In genomic region chr13:104109816-104110521, GRCm38 (mm10) we compare ENCODE assay signal across 8 mouse cellular contexts. TPM values are rescaled to one million over a fixed set of nuclear protein-coding genes. Genes with fewer than 3 reads are reported as not detected.
DNase-seq lines count a peak whose midpoint lies in the region; ATAC-seq and TF ChIP-seq lines count a peak whose summit lies in the region.

No protein-coding gene starts in this region.

- H3K27ac ChIP-seq in heart, embryonic 11.5 days (ENCODE audit: low read depth, low read length): no peak overlapping the region
- no peak overlapping the region for H3K27ac ChIP-seq in liver, embryonic 12.5 days
- peak overlapping the region; percentile 80 for H3K27ac ChIP-seq in neural tube, embryonic 14.5 days (ENCODE audit: low read depth, low read length)

- DNase-seq in WW6 (ENCODE audit: low read depth, low spot score): peak; percentile 40
- peak; percentile 57 for DNase-seq in embryo, embryonic 10.5 days (ENCODE audit: low spot score)
- DNase-seq in kidney, postnatal 10 days: peak; percentile 61

- H3K27me3 ChIP-seq in C2C12 (ENCODE audit: control insufficient read depth, insufficient read depth, insufficient read length): no peaks in the 10 kb centered on the region
- H3K27me3 ChIP-seq in heart, embryonic 11.5 days (ENCODE audit: control insufficient read depth, insufficient read depth, low read length): no peaks in the 10 kb centered on the region
- H3K27me3 ChIP-seq in liver, embryonic 12.5 days (replicated peaks): peaks cover 26% of the 10 kb centered on the region
- H3K27me3 ChIP-seq in neural tube, embryonic 14.5 days (ENCODE audit: control insufficient read depth, insufficient read depth, low read length): no peaks in the 10 kb centered on the region

- peaks cover 16% of the 10 kb centered on the region for H3K79me3 ChIP-seq in C2C12 (ENCODE audit: low read depth)

- H3K4me2 ChIP-seq in heart, embryonic 11.5 days: peak overlapping the region; percentile 98
- H3K4me2 ChIP-seq in liver, embryonic 12.5 days: peak overlapping the region; percentile 99
- H3K4me2 ChIP-seq in neural tube, embryonic 14.5 days (ENCODE audit: low read depth, low read length): peak overlapping the region; percentile 66

- H3K9me3 ChIP-seq in heart, embryonic 11.5 days (replicated peaks; ENCODE audit: control insufficient read depth, low read length): no peaks in the 10 kb centered on the region
- H3K9me3 ChIP-seq in liver, embryonic 12.5 days (replicated peaks): no peaks in the 10 kb centered on the region
- no peaks in the 10 kb centered on the region for H3K9me3 ChIP-seq in neural tube, embryonic 14.5 days (ENCODE audit: control insufficient read depth, low read length)

- TF ChIP-seq CTCF in C2C12 (IDR thresholded peaks at IDR 0.05; ENCODE audit: control insufficient read depth, insufficient read depth, insufficient read length): no peak

- H3ac ChIP-seq in C2C12 (ENCODE audit: control insufficient read depth, insufficient read length, low read depth): peak overlapping the region; percentile 57

- no peaks in the 10 kb centered on the region; the same call in 1 of the 2 replicates for H3K4me1 ChIP-seq in heart, embryonic 11.5 days (ENCODE audit: control insufficient read depth, insufficient read depth, low read length)
- peaks cover 18% of the 10 kb centered on the region for H3K4me1 ChIP-seq in liver, embryonic 12.5 days
- H3K4me1 ChIP-seq in neural tube, embryonic 14.5 days (ENCODE audit: control insufficient read depth, insufficient read depth, low read length): peaks cover 13% of the 10 kb centered on the region

- H3K36me3 ChIP-seq in C2C12 (ENCODE audit: control insufficient read depth, insufficient read depth): peaks cover 11% of the 10 kb centered on the region
- H3K36me3 ChIP-seq in heart, embryonic 11.5 days (ENCODE audit: control insufficient read depth, insufficient read depth, low read length): no peaks in the 10 kb centered on the region
- H3K36me3 ChIP-seq in liver, embryonic 12.5 days: no peaks in the 10 kb centered on the region
- 0 out of 2 replicates have a peak, but pooled peaks cover 5% of the 10 kb centered on the region for H3K36me3 ChIP-seq in neural tube, embryonic 14.5 days (ENCODE audit: control insufficient read depth, insufficient read depth, low read length)

- peak overlapping the region; percentile 68 for H3K4me3 ChIP-seq in C2C12 (ENCODE audit: insufficient read depth, poor library complexity, severe bottlenecking)
- peak overlapping the region; percentile 62 for H3K4me3 ChIP-seq in heart, embryonic 11.5 days (ENCODE audit: low read depth, low read length)
- H3K4me3 ChIP-seq in liver, embryonic 12.5 days: peak overlapping the region; percentile 73
- H3K4me3 ChIP-seq in neural tube, embryonic 14.5 days (ENCODE audit: low read depth, low read length): peak overlapping the region; percentile 86

- peaks cover 23% of the 10 kb centered on the region for H3K79me2 ChIP-seq in C2C12 (ENCODE audit: control insufficient read depth, insufficient read depth)

- WGBS in heart, embryonic 11.5 days (ENCODE audit: insufficient replicate concordance): 3% methylated on average over 31 of the region's 38 CpGs
- WGBS in liver, embryonic 12.5 days (ENCODE audit: insufficient replicate concordance): 6% methylated on average over 34 of the region's 38 CpGs
- under 1% methylated on average over 34 of the region's 38 CpGs for WGBS in neural tube, embryonic 14.5 days

- peak overlapping the region; percentile 52 for H3K9ac ChIP-seq in heart, embryonic 11.5 days (ENCODE audit: low read depth, low read length)
- H3K9ac ChIP-seq in liver, embryonic 12.5 days: peak overlapping the region; percentile 69
- peak overlapping the region; percentile 80 for H3K9ac ChIP-seq in neural tube, embryonic 14.5 days (replicated peaks; ENCODE audit: low read depth, low read length)

- ATAC-seq in heart, embryonic 11.5 days (replicated peaks; ENCODE audit: insufficient number of reproducible peaks, low FRiP score, low TSS enrichment): peak; percentile 50; the same call in 1 of the 2 replicates
- peak; percentile 32 for ATAC-seq in liver, embryonic 12.5 days
- ATAC-seq in neural tube, embryonic 14.5 days (ENCODE audit: low read depth): peak; percentile 88
- ATAC-seq in megakaryocyte progenitor cell, adult 5-6 weeks (replicated peaks; ENCODE audit: poor library complexity): no peak

TF ChIP-seq in C2C12, 6 proteins besides CTCF, POLR2A, EP300 and RAD21:
- TF ChIP-seq USF1 (IDR thresholded peaks at IDR 0.05; ENCODE audit: low read depth): no peak
- TF ChIP-seq FOSL1 (IDR thresholded peaks at IDR 0.05; ENCODE audit: insufficient read depth, low read length, poor library complexity, severe bottlenecking): no peak
- TF ChIP-seq MAX (IDR thresholded peaks at IDR 0.05): no peak
- no peak for TF ChIP-seq MYOD1 (IDR thresholded peaks at IDR 0.05; ENCODE audit: control insufficient read depth, insufficient read length, low read depth)
- TF ChIP-seq CEBPB (IDR thresholded peaks at IDR 0.05; ENCODE audit: low read depth): no peak
- TF ChIP-seq MYOG (IDR thresholded peaks at IDR 0.05; ENCODE audit: control insufficient read depth, extremely low read depth, insufficient read length): no peak
TF ChIP-seq in C2C12: peak in this region for 0.

RNA-seq across cellular contexts. Expression of gene Sgtb, which starts 0.4 kb away (rescaled TPM):
- 1.3 TPM for polyA plus RNA-seq in C2C12 (2012; fragmentation: generic; extraction: Trizol)
- 2.8 and 3.2 TPM in 2 replicates for polyA plus RNA-seq in heart, embryonic 11.5 days (2014; fragmentation: Nextera tagmentation; extraction: Ambion mirVana)
- polyA plus RNA-seq in liver, embryonic 12.5 days (2016; fragmentation: Nextera tagmentation; extraction: Ambion mirVana): 1.1 TPM in 2 replicates
- 33.0 and 38.5 TPM in 2 replicates for polyA plus RNA-seq in neural tube, embryonic 14.5 days (2014; fragmentation: Nextera tagmentation; extraction: Ambion mirVana)
- total RNA-seq in megakaryocyte progenitor cell, adult 5-6 weeks (2015): not detected in 2 replicates
- 0.34 TPM in 1 of 2 replicates, not detected in the other for total RNA-seq in megakaryocyte progenitor cell, adult 5-6 weeks (2017)

RNA-seq across cellular contexts. Expression of gene Nln, which starts 0.6 kb away (rescaled TPM):
- 13.9 TPM for polyA plus RNA-seq in C2C12 (2012; fragmentation: generic; extraction: Trizol)
- 25.2 and 28.7 TPM in 2 replicates for polyA plus RNA-seq in heart, embryonic 11.5 days (2014; fragmentation: Nextera tagmentation; extraction: Ambion mirVana)
- polyA plus RNA-seq in liver, embryonic 12.5 days (2016; fragmentation: Nextera tagmentation; extraction: Ambion mirVana): 13.1 and 14.6 TPM in 2 replicates
- 63.6 and 71.6 TPM in 2 replicates for polyA plus RNA-seq in neural tube, embryonic 14.5 days (2014; fragmentation: Nextera tagmentation; extraction: Ambion mirVana)
- 33.0 and 38.0 TPM in 2 replicates for total RNA-seq in megakaryocyte progenitor cell, adult 5-6 weeks (2015)
- 39.1 and 46.9 TPM in 2 replicates for total RNA-seq in megakaryocyte progenitor cell, adult 5-6 weeks (2017)
